Mouse (Mus musculus): Measurements from ENCODE around the gene Opn5. TPM values are rescaled to one million over a fixed set of nuclear protein-coding genes. Genes with fewer than 3 reads are reported as not detected.

Opn5 gene
- total and polyA plus RNA-seq, 3 experiments, result not detected

- dilution Hi-C loops (cut with MboI; ENCODE audit: extremely low pct_ligation_motif_present, extremely low pct_unique_long_range_greater_than_20kb, low sequenced_read_pairs), result no loop called here
- H3K9me3 ChIP-seq (replicated peaks; ENCODE audit: low read length), result no peaks in the 10 kb centered on the region
- DNase-seq (ENCODE audit: extremely low read depth), result no peak
Observed at GRCm38 (mm10) chr17:42582281-42583028, 28.7 kb downstream of the Opn5 start.

DNA sequence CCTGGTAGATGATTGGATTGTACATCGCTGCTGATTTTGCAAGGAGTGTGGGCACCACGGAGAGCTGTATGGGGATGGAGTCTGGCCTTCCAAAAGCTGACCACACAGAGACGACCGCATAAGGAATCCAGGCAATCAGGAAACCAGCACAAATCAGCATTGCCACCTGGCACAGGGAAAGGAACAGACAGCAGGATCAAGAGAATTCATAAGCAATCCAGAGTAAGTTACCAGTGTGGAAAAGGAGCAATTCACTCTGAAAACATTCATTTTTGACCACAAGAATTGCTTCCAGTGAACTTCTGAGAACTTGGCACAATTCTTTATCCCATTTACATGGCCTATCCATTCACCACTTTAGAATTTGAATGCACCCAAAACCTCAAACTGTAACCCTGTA lies 30.6 kb downstream of the Opn5 start:
- no peaks in the 10 kb centered on the region for H3K9me3 ChIP-seq (replicated peaks; ENCODE audit: low read length)
- no peak overlapping the region for H3K9ac ChIP-seq (ENCODE audit: insufficient read depth, low read depth)
- H3K27ac ChIP-seq (ENCODE audit: insufficient read depth, low read depth), result no peak overlapping the region
- in situ Hi-C loops (cut with MboI; ENCODE audit: low pct_ligation_motif_present, low pct_unique_long_range_greater_than_20kb, low sequenced_read_pairs), result no loop called here
- no peaks in the 10 kb centered on the region for H3K4me1 ChIP-seq (ENCODE audit: control insufficient read depth in 1 of 2, insufficient read depth in 2 of 2)
- TF ChIP-seq PAX5 (IDR thresholded peaks at IDR 0.05; ENCODE audit: low read length) (no peak), ZKSCAN1 (IDR thresholded peaks at IDR 0.05; ENCODE audit: borderline replicate concordance, low read depth, low read length) (no peak), TCF12 (IDR thresholded peaks at IDR 0.05; ENCODE audit: low read depth, low read length) (no peak), POLR2AphosphoS2 (IDR thresholded peaks at IDR 0.05; ENCODE audit: low read depth, low read length) (no peak), MXI1 (IDR thresholded peaks at IDR 0.05; ENCODE audit: low read depth, low read length) (no peak), SMC3 (IDR thresholded peaks at IDR 0.05; ENCODE audit: low read depth, low read length) (no peak), USF2 (conservative IDR thresholded peaks at IDR 0.05; ENCODE audit: low read depth, low read length) (no peak), NELFE (IDR thresholded peaks at IDR 0.05; ENCODE audit: low read depth, low read length) (no peak), USF1 (IDR thresholded peaks at IDR 0.05; ENCODE audit: low read depth, low read length) (no peak), MEF2A (IDR thresholded peaks at IDR 0.05; ENCODE audit: borderline replicate concordance, low read depth, low read length) (no peak)
- no peaks in the 10 kb centered on the region for H3K27me3 ChIP-seq (replicated peaks)
- no peak overlapping the region for H3K4me3 ChIP-seq (replicated peaks in 1 of 3; ENCODE audit: low read depth in 2 of 3, low read length in 2 of 3, poor library complexity in 1 of 3)
- dilution Hi-C loops (cut with MboI; ENCODE audit: extremely low pct_ligation_motif_present, extremely low pct_unique_long_range_greater_than_20kb, low sequenced_read_pairs), result no loop called here
- H3K79me2 ChIP-seq (replicated peaks; ENCODE audit: control insufficient read depth, extremely low read depth, insufficient read depth, poor library complexity, severe bottlenecking), result no peaks in the 10 kb centered on the region
- no peaks in the 10 kb centered on the region for H3K36me3 ChIP-seq (replicated peaks in 1 of 2; ENCODE audit: control insufficient read depth in 1 of 2, insufficient read depth in 1 of 2, low read length in 1 of 2)
- no peak for DNase-seq (ENCODE audit: extremely low read depth)
- H3K4me2 ChIP-seq (ENCODE audit: insufficient read depth, low read depth, poor library complexity, severe bottlenecking), result no peak overlapping the region

More at GRCm38 (mm10) chr17:42582281-42583028, 28.7 kb downstream of the Opn5 start:
- no peaks in the 10 kb centered on the region for H3K4me1 ChIP-seq (ENCODE audit: control insufficient read depth in 1 of 2, insufficient read depth in 2 of 2)
- no peaks in the 10 kb centered on the region for H3K27me3 ChIP-seq (replicated peaks)
- H3K27ac ChIP-seq (ENCODE audit: insufficient read depth, low read depth), result no peak overlapping the region
- no peak overlapping the region for H3K4me3 ChIP-seq (replicated peaks in 1 of 3; ENCODE audit: low read depth in 2 of 3, low read length in 2 of 3, poor library complexity in 1 of 3)
- H3K9ac ChIP-seq (ENCODE audit: insufficient read depth, low read depth), result no peak overlapping the region
- in situ Hi-C loops (cut with MboI; ENCODE audit: low pct_ligation_motif_present, low pct_unique_long_range_greater_than_20kb, low sequenced_read_pairs), result no loop called here
- TF ChIP-seq NRF1 (IDR thresholded peaks at IDR 0.05; ENCODE audit: low read depth, low read length) (no peak), RCOR1 (conservative IDR thresholded peaks at IDR 0.05; ENCODE audit: low read depth, low read length) (no peak), PAX5 (IDR thresholded peaks at IDR 0.05; ENCODE audit: low read length) (no peak), HCFC1 (IDR thresholded peaks at IDR 0.05; ENCODE audit: low read depth, low read length) (no peak), JUN (IDR thresholded peaks at IDR 0.05; ENCODE audit: insufficient read depth, low read depth, low read length) (no peak)
- H3K79me2 ChIP-seq (replicated peaks; ENCODE audit: control insufficient read depth, extremely low read depth, insufficient read depth, poor library complexity, severe bottlenecking), result no peaks in the 10 kb centered on the region
- no peaks in the 10 kb centered on the region for H3K36me3 ChIP-seq (replicated peaks in 1 of 2; ENCODE audit: control insufficient read depth in 1 of 2, insufficient read depth in 1 of 2, low read length in 1 of 2)
- no peak overlapping the region for H3K4me2 ChIP-seq (ENCODE audit: insufficient read depth, low read depth, poor library complexity, severe bottlenecking)
